13 mouse cellular contexts compared by ENCODE assay signal in the genomic region with DNA sequence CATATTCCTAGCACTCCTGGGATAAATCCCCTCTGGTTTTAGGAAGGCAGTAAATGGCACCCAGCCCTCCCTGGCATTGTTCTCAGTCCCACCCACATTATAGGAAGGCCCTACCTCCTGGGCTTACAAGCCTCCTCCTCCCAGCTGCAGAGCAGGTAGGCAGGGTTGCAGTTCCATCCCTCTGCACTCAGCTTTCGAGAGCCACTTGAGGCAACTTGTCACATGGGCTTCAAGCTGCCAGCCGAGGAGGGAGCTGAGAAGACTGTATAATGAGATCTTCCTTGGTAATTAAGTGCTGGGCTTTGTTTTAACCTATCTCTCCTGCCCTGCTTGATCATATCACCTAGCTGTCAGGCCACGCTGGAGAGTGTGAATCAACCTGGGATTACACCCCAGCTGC. TPM values are rescaled to one million over a fixed set of nuclear protein-coding genes. Genes with fewer than 3 reads are reported as not detected.
DNase-seq lines count a peak whose midpoint lies in the region; ATAC-seq and TF ChIP-seq lines count a peak whose summit lies in the region.
"Had no signal": no experiment of that assay in that cellular context is flagged by ENCODE, and none has a peak within 500 bp of the region (broad histone marks: within the 10 kb centered on the region; RNA-seq: fewer than 3 reads in every experiment).

No protein-coding gene starts in this region.

- no peaks in the 10 kb centered on the region for H3K79me2 ChIP-seq in heart, adult 2 months (replicated peaks; ENCODE audit: control insufficient read depth, insufficient read depth, low read length)

- no peaks in the 10 kb centered on the region for H3K9me3 ChIP-seq in heart, embryonic 12.5 days (replicated peaks)
- H3K9me3 ChIP-seq in hindbrain, embryonic 14.5 days (ENCODE audit: control insufficient read depth, low read length), result no peaks in the 10 kb centered on the region
- H3K9me3 ChIP-seq: liver, embryonic 13.5 days had no signal

- no peak for TF ChIP-seq EP300 in heart, adult 2 months (IDR thresholded peaks at IDR 0.05; ENCODE audit: insufficient read depth, low read depth, low read length)

- H3K36me3 ChIP-seq in heart, embryonic 12.5 days, result no peaks in the 10 kb centered on the region
- H3K36me3 ChIP-seq in heart, adult 2 months (ENCODE audit: control insufficient read depth, insufficient read depth, low read length), result no peaks in the 10 kb centered on the region
- H3K36me3 ChIP-seq in hindbrain, embryonic 14.5 days (replicated peaks; ENCODE audit: control insufficient read depth, insufficient read depth), result no peaks in the 10 kb centered on the region
- H3K36me3 ChIP-seq: liver, embryonic 13.5 days had no signal

- peak overlapping the region; percentile 91 for H3K27ac ChIP-seq in heart, embryonic 12.5 days (ENCODE audit: poor library complexity, severe bottlenecking)
- H3K27ac ChIP-seq in heart, adult 2 months, result no peak overlapping the region
- no peak overlapping the region for H3K27ac ChIP-seq in hindbrain, embryonic 14.5 days
- H3K27ac ChIP-seq: liver, embryonic 13.5 days had no signal

- ATAC-seq in heart, embryonic 12.5 days (ENCODE audit: insufficient number of reproducible peaks, low FRiP score), result no peak
- peak; percentile 24; the same call in 1 of the 2 replicates for ATAC-seq in hindbrain, embryonic 14.5 days (ENCODE audit: low FRiP score)
- ATAC-seq: CD4-positive, CD25-positive, alpha-beta regulatory T cell, adult 4 months; Patski had no signal

- no peak for DNase-seq in heart, adult 2 months
- peak; percentile 77 for DNase-seq in brain, embryonic 14.5 days (ENCODE audit: low read depth)
- no peak for DNase-seq in hindbrain, embryonic 14.5 days (ENCODE audit: low spot score)
- peak; percentile 63 for DNase-seq in lung, postnatal 25 days (ENCODE audit: low spot score)
- DNase-seq in thymus, postnatal 0 days (ENCODE audit: low spot score), result no peak
- DNase-seq in Muller cell, postnatal 12 days (ENCODE audit: inconsistent ontology term), result no peak
- no peak for DNase-seq in adrenal gland, adult 2 months
- DNase-seq: cerebellum, adult 11-12 months; kidney, adult 8-10 months; liver, embryonic 13.5 days had no signal

- TF ChIP-seq POLR2A in heart, adult 2 months (IDR thresholded peaks at IDR 0.05; ENCODE audit: insufficient read depth, low read depth, low read length), result no peak
- TF ChIP-seq POLR2A in brain, embryonic 14.5 days (IDR thresholded peaks at IDR 0.05; ENCODE audit: borderline replicate concordance, extremely low read depth, insufficient read depth, insufficient read length, poor library complexity, severe bottlenecking), result no peak

- H3K27me3 ChIP-seq in heart, embryonic 12.5 days (replicated peaks), result no peaks in the 10 kb centered on the region
- H3K27me3 ChIP-seq in heart, adult 2 months (ENCODE audit: control insufficient read depth, insufficient read depth, low read length), result 0 out of 2 replicates have a peak, but pooled peaks cover 1% of the 10 kb centered on the region
- H3K27me3 ChIP-seq in hindbrain, embryonic 14.5 days (ENCODE audit: control insufficient read depth, insufficient read depth, low read length), result 0 out of 2 replicates have a peak, but pooled peaks cover 6% of the 10 kb centered on the region
- H3K27me3 ChIP-seq: Patski had no signal

- intact Hi-C loops in heart, adult 2 months (cut with DNase I), result no loop called here

- peak overlapping the region; percentile 29; the same call in 1 of the 2 replicates for H3K9ac ChIP-seq in heart, embryonic 12.5 days
- no peak overlapping the region for H3K9ac ChIP-seq in heart, adult 2 months (ENCODE audit: low read depth, low read length)
- no peak overlapping the region for H3K9ac ChIP-seq in hindbrain, embryonic 14.5 days
- H3K9ac ChIP-seq: liver, embryonic 13.5 days had no signal

- no peak for TF ChIP-seq CTCF in heart, adult 2 months (IDR thresholded peaks at IDR 0.05)
- TF ChIP-seq CTCF in brain, embryonic 14.5 days (IDR thresholded peaks at IDR 0.05; ENCODE audit: borderline replicate concordance, extremely low read depth, insufficient read depth, insufficient read length), result no peak

- H3K4me2 ChIP-seq in heart, embryonic 12.5 days, result peak overlapping the region; percentile 76
- H3K4me2 ChIP-seq in hindbrain, embryonic 14.5 days (replicated peaks), result no peak overlapping the region
- H3K4me2 ChIP-seq: liver, embryonic 13.5 days had no signal

- peaks cover 57% of the 10 kb centered on the region for H3K4me1 ChIP-seq in heart, embryonic 12.5 days (replicated peaks)
- H3K4me1 ChIP-seq in heart, adult 2 months (ENCODE audit: control insufficient read depth, insufficient read depth, low read length), result peaks cover 8% of the 10 kb centered on the region
- H3K4me1 ChIP-seq in hindbrain, embryonic 14.5 days (replicated peaks; ENCODE audit: control insufficient read depth, insufficient read depth, low read length), result peaks cover 16% of the 10 kb centered on the region

- H3K4me3 ChIP-seq in heart, embryonic 12.5 days, result no peak overlapping the region
- no peak overlapping the region for H3K4me3 ChIP-seq in heart, adult 2 months
- no peak overlapping the region for H3K4me3 ChIP-seq in hindbrain, embryonic 14.5 days (replicated peaks; ENCODE audit: low read length)
- H3K4me3 ChIP-seq: liver, embryonic 13.5 days had no signal

- WGBS in heart, embryonic 12.5 days, result 20% methylated on average over 3 of the region's 3 CpGs
- 61% methylated on average over 3 of the region's 3 CpGs for WGBS in heart, adult 2 months
- WGBS in hindbrain, embryonic 14.5 days, result 24% methylated on average over 3 of the region's 3 CpGs

RNA-seq across cellular contexts. Expression of a gene that starts 1.4 kb away (rescaled TPM):
- polyA plus RNA-seq in heart, embryonic 12.5 days (2016; fragmentation: Nextera tagmentation; extraction: Ambion mirVana), result 4.2 and 5.4 TPM in 2 replicates
- total RNA-seq in heart, adult 2 months (2021), result 1 to 10 TPM; 1.1 to 1.7 TPM
- 1.2 and 1.5 TPM in 2 replicates for polyA plus RNA-seq in heart, adult 2 months (2012; rRNA removed)
- polyA plus RNA-seq in brain, embryonic 14.5 days (2012; rRNA removed), result 0.61 and 0.64 TPM in 2 replicates
- 0.21 and 0.33 TPM in 2 replicates for polyA plus RNA-seq in hindbrain, embryonic 14.5 days (2014; fragmentation: Nextera tagmentation; extraction: Ambion mirVana)
- 0.23 and 0.34 TPM in 2 replicates for polyA plus RNA-seq in thymus, postnatal 0 days (2015; fragmentation: Nextera tagmentation; extraction: Ambion mirVana)
- total RNA-seq in adrenal gland, adult 2 months (2021), result 1 to 10 TPM; 1.1 to 1.8 TPM
- polyA plus RNA-seq in adrenal gland, adult 2 months (2012; rRNA removed), result 0.95 and 1.1 TPM in 2 replicates
- polyA plus RNA-seq: Patski had no signal

Comparison
In these comparisons a context has a peak if more than half of its experiments do, and no peak if none do; other contexts are left out.
1. DNase-seq: peak in brain, embryonic 14.5 days (single experiment) and lung, postnatal 25 days (single experiment); none in heart, adult 2 months (0 of 2), hindbrain, embryonic 14.5 days (single experiment), thymus, postnatal 0 days (single experiment), Muller cell, postnatal 12 days (single experiment) and adrenal gland, adult 2 months (single experiment).